Mouse (Mus musculus): ENCODE measurements at regions not wholly inside any gene's neighbourhood (a gene's known extent, or its start where the extent isn't known, plus 50 kb on each side); places are given as distances from the start of the nearest gene placed in this dataset.
A peak's percentile ranks its signal among the peaks of the same experiment; 100 is the strongest.

DNA sequence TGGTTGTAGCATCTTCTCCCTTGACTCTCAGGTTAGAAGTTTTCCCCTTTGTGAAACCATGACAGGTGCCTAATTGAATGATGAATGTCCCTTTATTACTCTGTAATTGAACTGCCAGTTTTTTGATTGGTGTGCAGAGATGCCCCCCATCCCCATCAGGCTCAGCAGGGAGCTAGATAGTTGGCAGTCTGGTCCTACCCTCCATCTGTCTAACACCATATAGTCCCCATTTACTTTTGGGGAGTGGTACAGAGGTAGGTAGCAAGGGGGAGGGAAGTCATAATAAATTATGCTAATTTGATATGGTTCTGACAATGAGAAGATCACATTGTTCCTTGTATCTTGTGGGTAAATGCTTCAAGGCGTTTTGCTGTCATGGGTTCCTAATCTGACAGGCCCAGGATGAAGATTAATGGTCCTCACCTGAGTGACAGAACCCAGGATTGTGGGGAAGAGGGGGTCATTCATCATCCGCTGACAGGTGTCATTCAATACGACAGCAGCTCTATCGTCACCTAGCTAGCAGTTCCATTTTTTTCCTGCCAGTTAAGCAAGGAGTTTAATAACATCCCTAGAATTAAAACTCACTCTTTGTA is 122.3 kb upstream of the Etaa1 start:
- Histone ChIP-seq H3K9me3 (ENCODE audit: low read depth, low read length) (no peaks in the 10 kb centered on the region), H3K27me3 (ENCODE audit: insufficient read depth, low read length) (no peaks in the 10 kb centered on the region), H3K4me3 (ENCODE audit: low read depth, low read length) (no peak overlapping the region), H3K36me3 (ENCODE audit: insufficient read depth) (no peaks in the 10 kb centered on the region), H3K9ac (no peak overlapping the region), H3K27ac (ENCODE audit: low read depth) (no peak overlapping the region), H3K4me2 (no peak overlapping the region), H3K4me1 (ENCODE audit: insufficient read depth) (no peaks in the 10 kb centered on the region)
- ATAC-seq (ENCODE audit: insufficient read depth) (no peak), DNase-seq (no peak)
- no peak for TF ChIP-seq CTCF (IDR thresholded peaks at IDR 0.05; ENCODE audit: low read depth)
- WGBS = 66% methylated on average over 4 of the region's 4 CpGs

DNA sequence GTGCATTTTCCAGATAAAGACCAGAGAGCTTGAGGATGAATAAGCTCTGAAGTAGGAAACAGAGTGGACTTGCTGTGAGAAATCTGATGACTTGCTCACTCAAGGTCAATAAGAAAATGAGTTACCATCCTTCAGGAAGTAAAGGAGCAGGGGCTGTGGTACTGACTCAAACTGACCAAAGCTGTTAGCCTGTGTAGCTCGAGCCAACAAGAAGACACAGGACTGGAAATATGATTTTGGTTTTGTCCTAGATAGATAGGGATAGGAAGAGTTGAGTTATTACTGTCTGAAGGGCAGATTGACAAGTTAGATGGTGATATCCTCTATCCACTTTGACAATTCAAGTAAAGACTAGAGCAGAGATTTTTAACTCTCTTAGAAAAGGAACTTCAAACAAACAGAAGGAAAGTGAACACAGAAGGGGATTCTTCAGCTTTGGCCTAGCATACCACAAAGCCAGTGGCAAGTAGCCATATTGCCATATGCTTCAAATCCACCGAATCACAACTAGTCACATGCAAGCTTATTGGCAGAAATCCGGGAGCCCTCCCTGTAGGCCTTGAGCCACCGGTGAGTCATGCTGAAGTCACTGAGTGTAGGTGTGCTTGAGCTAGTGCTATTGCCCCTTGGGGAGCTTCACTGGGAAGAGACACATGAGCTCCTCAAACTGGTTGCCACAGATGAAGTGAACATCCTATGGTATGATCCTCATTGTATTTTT is 117.1 kb upstream of the Etaa1 start:
- ATAC-seq (ENCODE audit: insufficient read depth) = no peak
- WGBS = 73% methylated on average over 4 of the region's 4 CpGs
- H3K9ac ChIP-seq = no peak overlapping the region
- H3K36me3 ChIP-seq (ENCODE audit: insufficient read depth) = no peaks in the 10 kb centered on the region
- peak; percentile 64 for DNase-seq
- no peak for TF ChIP-seq CTCF (IDR thresholded peaks at IDR 0.05; ENCODE audit: low read depth)
- no peak overlapping the region for H3K27ac ChIP-seq (ENCODE audit: low read depth)
- no peaks in the 10 kb centered on the region for H3K27me3 ChIP-seq (ENCODE audit: insufficient read depth, low read length)
- no peak overlapping the region for H3K4me3 ChIP-seq (ENCODE audit: low read depth, low read length)
- H3K4me2 ChIP-seq = no peak overlapping the region
- no peaks in the 10 kb centered on the region for H3K9me3 ChIP-seq (ENCODE audit: low read depth, low read length)
- peaks cover 7% of the 10 kb centered on the region; the same call in 1 of the 2 replicates for H3K4me1 ChIP-seq (ENCODE audit: insufficient read depth)

DNA sequence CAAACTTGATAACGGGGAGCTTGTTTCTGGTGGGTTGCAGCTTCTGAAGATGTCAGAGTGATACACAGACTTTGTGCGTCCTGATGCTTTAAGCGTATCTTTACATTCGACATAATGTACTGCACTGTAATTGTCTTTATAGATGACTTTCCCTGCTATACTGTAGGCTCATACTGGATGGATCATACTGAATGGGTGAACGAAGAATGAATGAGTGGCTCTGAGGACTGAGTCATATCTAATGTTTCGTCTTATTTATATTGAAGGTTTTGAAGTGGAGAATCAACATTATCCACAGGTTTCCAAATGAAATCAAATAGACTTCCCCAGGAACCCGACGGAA is 116.3 kb upstream of the Etaa1 start:
- 25% methylated on average over 8 of the region's 8 CpGs for WGBS
- no peak for DNase-seq
- Histone ChIP-seq H3K9ac (no peak overlapping the region), H3K4me2 (no peak overlapping the region), H3K27ac (ENCODE audit: low read depth) (no peak overlapping the region), H3K36me3 (ENCODE audit: insufficient read depth) (no peaks in the 10 kb centered on the region), H3K4me1 (ENCODE audit: insufficient read depth) (peaks cover 7% of the 10 kb centered on the region; the same call in 1 of the 2 replicates), H3K27me3 (ENCODE audit: insufficient read depth, low read length) (no peaks in the 10 kb centered on the region), H3K4me3 (ENCODE audit: low read depth, low read length) (no peak overlapping the region), H3K9me3 (ENCODE audit: low read depth, low read length) (no peaks in the 10 kb centered on the region)
- no peak for TF ChIP-seq CTCF (IDR thresholded peaks at IDR 0.05; ENCODE audit: low read depth)
- no peak for ATAC-seq (ENCODE audit: insufficient read depth)

DNA sequence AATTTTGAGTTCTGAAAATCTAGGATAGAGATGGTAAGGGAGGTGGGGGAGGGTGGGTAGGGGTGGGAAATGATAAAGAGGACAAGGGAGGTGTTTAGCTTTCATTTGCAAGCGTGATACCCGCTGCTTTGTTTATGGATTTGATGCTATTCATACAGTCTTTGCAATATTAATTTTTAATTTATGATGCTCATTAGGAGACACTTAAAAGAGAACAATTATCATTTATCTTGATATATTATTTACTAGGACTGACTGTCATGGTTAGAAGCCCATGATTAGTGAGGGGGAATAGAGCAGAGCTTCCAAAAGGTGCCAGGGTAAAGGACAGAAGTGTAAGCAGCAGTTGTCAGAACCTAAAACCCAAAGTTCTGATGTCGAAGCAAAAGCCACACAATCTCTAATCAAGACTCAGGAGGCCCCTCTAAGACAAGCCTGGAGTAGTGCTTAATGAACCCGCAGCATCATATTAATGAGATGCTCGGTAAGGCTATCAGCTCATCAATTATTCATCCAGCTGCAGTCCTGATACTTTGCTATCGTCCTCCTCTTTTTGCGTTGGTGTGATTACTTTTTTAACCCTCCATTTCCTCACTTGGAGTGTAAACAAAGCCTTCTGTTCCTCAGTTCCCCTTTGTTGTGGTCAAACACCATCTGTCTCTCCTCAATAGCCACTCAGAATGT is 115.8 kb upstream of the Etaa1 start:
- no peak for TF ChIP-seq CTCF (IDR thresholded peaks at IDR 0.05; ENCODE audit: low read depth)
- Histone ChIP-seq H3K27ac (ENCODE audit: low read depth) (no peak overlapping the region), H3K36me3 (ENCODE audit: insufficient read depth) (no peaks in the 10 kb centered on the region), H3K4me2 (no peak overlapping the region), H3K4me3 (ENCODE audit: low read depth, low read length) (no peak overlapping the region), H3K9ac (no peak overlapping the region), H3K9me3 (ENCODE audit: low read depth, low read length) (no peaks in the 10 kb centered on the region), H3K27me3 (ENCODE audit: insufficient read depth, low read length) (no peaks in the 10 kb centered on the region), H3K4me1 (ENCODE audit: insufficient read depth) (peaks cover 7% of the 10 kb centered on the region; the same call in 1 of the 2 replicates)
- DNase-seq = peak; percentile 76
- 21% methylated on average over 7 of the region's 7 CpGs for WGBS
- peak; percentile 47; the same call in 1 of the 2 replicates for ATAC-seq (ENCODE audit: insufficient read depth)

DNA sequence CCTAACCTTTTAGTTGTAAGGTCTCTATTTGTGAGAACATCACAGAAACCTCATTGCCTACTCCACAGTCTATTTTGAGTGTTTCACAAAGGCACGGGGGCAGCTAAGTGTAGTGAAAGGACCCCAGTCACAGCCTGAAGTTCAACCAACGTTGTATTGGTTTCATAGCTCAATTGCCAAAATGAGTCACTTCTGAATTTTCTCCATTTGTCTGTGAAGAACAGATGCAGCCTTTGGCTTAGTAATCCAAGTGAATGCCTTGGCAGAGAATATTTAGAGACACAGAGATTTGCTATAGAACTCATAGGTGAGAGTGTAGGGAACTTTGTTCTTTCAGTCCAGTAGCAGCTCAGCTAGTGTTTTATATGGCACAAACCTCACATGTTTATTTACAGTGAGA is 114.4 kb upstream of the Etaa1 start:
- ATAC-seq (ENCODE audit: insufficient read depth) = no peak
- H3K36me3 ChIP-seq (ENCODE audit: insufficient read depth) = no peaks in the 10 kb centered on the region
- no peak overlapping the region for H3K4me3 ChIP-seq (ENCODE audit: low read depth, low read length)
- peaks cover 7% of the 10 kb centered on the region; the same call in 1 of the 2 replicates for H3K4me1 ChIP-seq (ENCODE audit: insufficient read depth)
- H3K27me3 ChIP-seq (ENCODE audit: insufficient read depth, low read length) = no peaks in the 10 kb centered on the region
- H3K27ac ChIP-seq (ENCODE audit: low read depth) = 0 out of 2 replicates have a peak overlapping the region, but pooled peaks have one; percentile 34
- TF ChIP-seq CTCF (IDR thresholded peaks at IDR 0.05; ENCODE audit: low read depth) = no peak
- H3K4me2 ChIP-seq = no peak overlapping the region
- no peaks in the 10 kb centered on the region for H3K9me3 ChIP-seq (ENCODE audit: low read depth, low read length)
- DNase-seq = no peak
- WGBS = 50% methylated on average over 2 of the region's 2 CpGs
- no peak overlapping the region for H3K9ac ChIP-seq

DNA sequence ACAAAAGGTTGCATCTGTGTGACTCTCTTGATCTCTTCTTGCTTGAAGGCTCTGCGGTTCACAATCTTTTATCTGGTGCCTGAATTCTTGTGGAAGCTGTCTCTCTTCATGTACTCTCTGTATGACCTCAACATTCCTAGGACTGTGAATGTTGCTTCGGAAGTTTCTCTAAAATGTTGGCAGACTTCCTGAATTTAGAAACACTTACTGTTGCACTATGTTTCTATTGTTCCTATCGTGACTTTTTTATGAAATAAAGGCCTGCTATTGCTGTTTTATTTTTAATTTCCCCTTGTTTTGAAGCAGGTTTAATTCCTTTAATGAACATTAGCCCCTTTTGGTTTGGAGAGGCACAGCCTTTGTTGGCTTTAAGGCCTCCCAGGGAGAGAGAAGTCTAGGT is 114.0 kb upstream of the Etaa1 start:
- peak; percentile 79 for DNase-seq
- no peak overlapping the region for H3K4me3 ChIP-seq (ENCODE audit: low read depth, low read length)

DNA sequence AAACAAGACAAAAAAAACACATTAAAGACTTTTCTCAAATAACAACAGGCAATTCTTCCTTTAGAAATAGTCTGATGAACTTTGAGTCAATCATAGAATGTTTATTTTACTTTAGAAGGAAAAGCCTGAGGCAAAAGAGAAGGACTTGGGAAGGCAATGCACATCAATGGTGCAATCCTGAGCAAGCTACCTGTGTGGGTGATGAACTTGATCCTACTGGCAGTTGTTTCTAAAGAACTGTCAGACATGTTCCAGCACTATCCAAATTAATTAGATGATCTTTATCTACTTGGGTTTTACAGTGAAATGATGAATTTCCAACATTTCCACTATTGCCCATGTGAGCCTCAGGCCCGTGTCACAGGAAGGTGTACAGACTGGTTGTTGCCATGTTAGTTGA is 87.9 kb upstream of the Etaa1 start:
- WGBS = 58% methylated on average over 1 of the region's 1 CpGs
- Histone ChIP-seq H3K4me3 (ENCODE audit: low read depth, low read length) (no peak overlapping the region), H3K27me3 (ENCODE audit: insufficient read depth, low read length) (no peaks in the 10 kb centered on the region), H3K4me2 (no peak overlapping the region), H3K36me3 (ENCODE audit: insufficient read depth) (no peaks in the 10 kb centered on the region), H3K9me3 (ENCODE audit: low read depth, low read length) (no peaks in the 10 kb centered on the region), H3K27ac (ENCODE audit: low read depth) (no peak overlapping the region), H3K9ac (no peak overlapping the region), H3K4me1 (ENCODE audit: insufficient read depth) (no peaks in the 10 kb centered on the region)
- ATAC-seq (ENCODE audit: insufficient read depth) (no peak), DNase-seq (no peak)
- no peak for TF ChIP-seq CTCF (IDR thresholded peaks at IDR 0.05; ENCODE audit: low read depth)

More for the DNA sequence above, 114.0 kb upstream of the Etaa1 start:
- Histone ChIP-seq H3K9ac (no peak overlapping the region), H3K4me2 (no peak overlapping the region), H3K9me3 (ENCODE audit: low read depth, low read length) (no peaks in the 10 kb centered on the region), H3K4me1 (ENCODE audit: insufficient read depth) (peaks cover 7% of the 10 kb centered on the region; the same call in 1 of the 2 replicates), H3K36me3 (ENCODE audit: insufficient read depth) (no peaks in the 10 kb centered on the region), H3K27ac (ENCODE audit: low read depth) (0 out of 2 replicates have a peak overlapping the region, but pooled peaks have one; percentile 34), H3K27me3 (ENCODE audit: insufficient read depth, low read length) (no peaks in the 10 kb centered on the region)
- ATAC-seq (ENCODE audit: insufficient read depth) = 0 out of 2 replicates have a peak, but pooled peaks have one; percentile 47
- no peak for TF ChIP-seq CTCF (IDR thresholded peaks at IDR 0.05; ENCODE audit: low read depth)
- 30% methylated on average over 3 of the region's 3 CpGs for WGBS
